Mouse (Mus musculus) stomach, embryonic 16.5 days (tissue): ENCODE data around the gene Gm9903. TPM values are rescaled to one million over a fixed set of nuclear protein-coding genes. Genes with fewer than 3 reads are reported as not detected.

Experiments
- ATAC-seq: fragments of 200-750 bp; cut with Nextera tagmentation; 2 replicates; pipeline ENCODE4 v1.8.0; 2017; ENCODE audit warnings: moderate number of reproducible peaks, moderate TSS enrichment; ENCODE audit not compliant: insufficient read depth, low FRiP score
- H3K27ac ChIP-seq: fragments of 300-500 bp; sonication (generic); 2 replicates; pipeline ENCODE4 v1.5.1; 2014; ENCODE audit warnings: low read length
- H3K27me3 ChIP-seq: fragments of 300-500 bp; sonication (generic); 2 replicates; pipeline ENCODE4 v1.6.1; 2014; ENCODE audit warnings: low read length, control low read depth, mixed read lengths; ENCODE audit not compliant: control insufficient read depth, insufficient read depth
- H3K36me3 ChIP-seq: fragments of 300-500 bp; sonication (generic); 2 replicates; pipeline ENCODE4 v1.6.1; 2014; ENCODE audit warnings: low read length; ENCODE audit not compliant: control insufficient read depth, insufficient read depth
- H3K4me1 ChIP-seq: fragments of 300-500 bp; sonication (generic); 2 replicates; pipeline ENCODE4 v1.6.1; 2014; ENCODE audit warnings: low read length, control low read depth, mixed read lengths; ENCODE audit not compliant: control insufficient read depth, insufficient read depth
- H3K4me2 ChIP-seq: fragments of 300-500 bp; sonication (generic); 2 replicates; pipeline ENCODE4 v1.6.1; 2014; ENCODE audit warnings: low read depth, low read length, mixed read lengths
- H3K4me3 ChIP-seq: fragments of 300-500 bp; sonication (generic); replicated peaks from 2 replicates; pipeline ENCODE4 v1.5.1; 2014; ENCODE audit warnings: mild to moderate bottlenecking, low read length
- H3K9ac ChIP-seq: fragments of 300-500 bp; sonication (generic); 2 replicates; pipeline ENCODE4 v1.6.1; 2014; ENCODE audit warnings: low read length
- H3K9me3 ChIP-seq: fragments of 300-500 bp; sonication (generic); replicated peaks from 2 replicates; pipeline ENCODE4 v1.6.1; 2016; ENCODE audit warnings: low read length, control low read depth; ENCODE audit not compliant: control insufficient read depth
- WGBS: fragments of 180-500 bp; shearing (Covaris S2); extraction: QIAGEN DNeasy Blood & Tissue Kit; methylation state at CpG from one replicate; pipeline ENCODE4 v1.1.7; 2014; 5-methylcytosine and 5-hydroxymethylcytosine counted together
- polyA plus RNA-seq: library from polyadenylated mRNA; unstranded; fragments of >200 nt; fragmentation: Nextera tagmentation; extraction: Ambion mirVana; gene quantifications from 2 replicates; pipeline ENCODE4 v1.2.1, GENCODE M21; 2015

Gm9903 gene
- 0.27 and 0.51 TPM in 2 replicates for polyA plus RNA-seq

GRCm38 (mm10) chr5:33629301-33629987, at the start of gene Gm9903, which contains the start of gene Fam53a:
Gm9903 (plus strand) TSS chr5:33629925.
Fam53a (minus strand) TSS chr5:33629635.
- H3K4me1 ChIP-seq: peaks cover 18% of the 10 kb centered on the region
- no peaks in the 10 kb centered on the region for H3K27me3 ChIP-seq
- H3K36me3 ChIP-seq: no peaks in the 10 kb centered on the region
- under 1% methylated on average over 84 of the region's 99 CpGs for WGBS
- no peaks in the 10 kb centered on the region for H3K9me3 ChIP-seq
- H3K4me2 ChIP-seq: peak within 1 kb of the TSS; percentile 95
- H3K4me3 ChIP-seq: peak within 1 kb of the TSS; percentile 95
- H3K27ac ChIP-seq: peak within 1 kb of the TSS; percentile 93
- peak; percentile 97 for ATAC-seq
- H3K9ac ChIP-seq: peak within 1 kb of the TSS; percentile 89

GRCm38 (mm10) chr5:33580336-33580735, 49.4 kb upstream of the Gm9903 start:
- H3K4me3 ChIP-seq: no peak overlapping the region
- no peak for ATAC-seq
- no peaks in the 10 kb centered on the region for H3K9me3 ChIP-seq
- 55% methylated on average over 1 of the region's 1 CpGs for WGBS
- H3K9ac ChIP-seq: no peak overlapping the region
- H3K4me1 ChIP-seq: no peaks in the 10 kb centered on the region
- H3K27me3 ChIP-seq: no peaks in the 10 kb centered on the region
- no peak overlapping the region for H3K27ac ChIP-seq
- no peak overlapping the region for H3K4me2 ChIP-seq
- H3K36me3 ChIP-seq: no peaks in the 10 kb centered on the region

GRCm38 (mm10) chr5:33587498-33588058, 42.1 kb upstream of the Gm9903 start:
- no peak for ATAC-seq
- Histone ChIP-seq H3K4me3 (no peak overlapping the region), H3K4me1 (no peaks in the 10 kb centered on the region), H3K36me3 (no peaks in the 10 kb centered on the region), H3K4me2 (no peak overlapping the region), H3K27me3 (no peaks in the 10 kb centered on the region), H3K9me3 (no peaks in the 10 kb centered on the region), H3K27ac (no peak overlapping the region), H3K9ac (no peak overlapping the region)
- 68% methylated on average over 18 of the region's 18 CpGs for WGBS

- no peaks in the 10 kb centered on the region for H3K9me3 ChIP-seq
- no peaks in the 10 kb centered on the region for H3K4me1 ChIP-seq
- H3K4me2 ChIP-seq: no peak overlapping the region
- no peak overlapping the region for H3K27ac ChIP-seq
- WGBS: 58% methylated on average over 3 of the region's 3 CpGs
- no peak overlapping the region for H3K4me3 ChIP-seq
- ATAC-seq: no peak
- no peak overlapping the region for H3K9ac ChIP-seq
- no peaks in the 10 kb centered on the region for H3K27me3 ChIP-seq
- H3K36me3 ChIP-seq: no peaks in the 10 kb centered on the region
Observed at GRCm38 (mm10) chr5:33588066-33588465, 41.7 kb upstream of the Gm9903 start.

- Histone ChIP-seq H3K27me3 (no peaks in the 10 kb centered on the region), H3K4me1 (no peaks in the 10 kb centered on the region), H3K4me3 (no peak overlapping the region), H3K36me3 (no peaks in the 10 kb centered on the region), H3K9me3 (no peaks in the 10 kb centered on the region), H3K9ac (no peak overlapping the region), H3K27ac (no peak overlapping the region), H3K4me2 (no peak overlapping the region)
- WGBS: 69% methylated on average over 5 of the region's 5 CpGs
- 0 out of 2 replicates have a peak, but pooled peaks have one; percentile 19 for ATAC-seq
Observed at GRCm38 (mm10) chr5:33589221-33589888, 40.4 kb upstream of the Gm9903 start.

- Histone ChIP-seq H3K27ac (no peak overlapping the region), H3K4me2 (no peak overlapping the region), H3K4me1 (no peaks in the 10 kb centered on the region), H3K9me3 (no peaks in the 10 kb centered on the region), H3K9ac (no peak overlapping the region), H3K27me3 (no peaks in the 10 kb centered on the region), H3K4me3 (no peak overlapping the region), H3K36me3 (0 out of 2 replicates have a peak, but pooled peaks cover 2% of the 10 kb centered on the region)
- ATAC-seq: peak; percentile 29; the same call in 1 of the 2 replicates
- WGBS: 49% methylated on average over 2 of the region's 2 CpGs
Observed at GRCm38 (mm10) chr5:33593620-33594019, 36.1 kb upstream of the Gm9903 start.

GRCm38 (mm10) chr5:33605314-33605713, 24.4 kb upstream of the Gm9903 start:
- Histone ChIP-seq H3K4me3 (no peak overlapping the region), H3K9me3 (no peaks in the 10 kb centered on the region), H3K36me3 (0 out of 2 replicates have a peak, but pooled peaks cover 8% of the 10 kb centered on the region), H3K4me2 (no peak overlapping the region), H3K27ac (no peak overlapping the region), H3K9ac (no peak overlapping the region), H3K4me1 (no peaks in the 10 kb centered on the region), H3K27me3 (no peaks in the 10 kb centered on the region)
- ATAC-seq: no peak
- 86% methylated on average over 5 of the region's 5 CpGs for WGBS

GRCm38 (mm10) chr5:33606631-33607030, 23.1 kb upstream of the Gm9903 start:
- Histone ChIP-seq H3K27me3 (no peaks in the 10 kb centered on the region), H3K4me2 (no peak overlapping the region), H3K36me3 (0 out of 2 replicates have a peak, but pooled peaks cover 8% of the 10 kb centered on the region), H3K4me1 (no peaks in the 10 kb centered on the region), H3K4me3 (no peak overlapping the region), H3K27ac (no peak overlapping the region), H3K9me3 (no peaks in the 10 kb centered on the region), H3K9ac (no peak overlapping the region)
- 80% methylated on average over 7 of the region's 7 CpGs for WGBS
- no peak for ATAC-seq

- Histone ChIP-seq H3K4me3 (no peak overlapping the region), H3K36me3 (0 out of 2 replicates have a peak, but pooled peaks cover 8% of the 10 kb centered on the region), H3K4me1 (no peaks in the 10 kb centered on the region), H3K27me3 (no peaks in the 10 kb centered on the region), H3K4me2 (no peak overlapping the region), H3K9me3 (no peaks in the 10 kb centered on the region), H3K9ac (no peak overlapping the region), H3K27ac (no peak overlapping the region)
- ATAC-seq: no peak
- WGBS: 92% methylated on average over 15 of the region's 15 CpGs
Observed at GRCm38 (mm10) chr5:33607434-33607833, 22.3 kb upstream of the Gm9903 start.
